Mouse (Mus musculus) forebrain, postnatal 0 days (tissue): ENCODE results near the gene Rtn4ip1. TPM values are rescaled to one million over a fixed set of nuclear protein-coding genes. Genes with fewer than 3 reads are reported as not detected.

ENCODE experiments used
- ATAC-seq: fragments of 200-750 bp; cut with Nextera tagmentation; 2 replicates; pipeline ENCODE4 v1.8.0; 2017; ENCODE audit warnings: mild to moderate bottlenecking, moderate library complexity
- DNase-seq: peaks from one replicate; pipeline ENCODE4 v3.0.0-alpha.2; 2015
- H3K27ac ChIP-seq: fragments of 300-500 bp; sonication (generic); 2 replicates; pipeline ENCODE4 v1.5.1; 2014; ENCODE audit warnings: low read depth, mild to moderate bottlenecking, antibody characterized with exemption, low read length, moderate library complexity, mixed read lengths
- H3K27me3 ChIP-seq: fragments of 300-500 bp; sonication (generic); 2 replicates; pipeline ENCODE4 v1.6.1; 2014; ENCODE audit warnings: mild to moderate bottlenecking, low read length, mixed read lengths; ENCODE audit not compliant: insufficient read depth
- H3K36me3 ChIP-seq: fragments of 300-500 bp; sonication (generic); 2 replicates; pipeline ENCODE4 v1.6.1; 2014; ENCODE audit warnings: mild to moderate bottlenecking, moderate library complexity; ENCODE audit not compliant: insufficient read depth
- H3K4me1 ChIP-seq: fragments of 300-500 bp; sonication (generic); 2 replicates; pipeline ENCODE4 v1.6.1; 2014; ENCODE audit warnings: antibody characterized with exemption; ENCODE audit not compliant: insufficient read depth
- H3K4me2 ChIP-seq: fragments of 300-500 bp; sonication (generic); 2 replicates; pipeline ENCODE4 v1.6.1; 2014; ENCODE audit warnings: low read depth, mild to moderate bottlenecking, moderate library complexity
- H3K4me3 ChIP-seq: fragments of 300-500 bp; sonication (generic); 2 replicates; pipeline ENCODE4 v1.5.1; 2014; ENCODE audit warnings: low read depth, low read length, mixed read lengths
- H3K9ac ChIP-seq: fragments of 300-500 bp; sonication (generic); 2 replicates; pipeline ENCODE4 v1.6.1; 2014; ENCODE audit warnings: mild to moderate bottlenecking
- H3K9me3 ChIP-seq: fragments of 300-500 bp; sonication (generic); 2 replicates; pipeline ENCODE4 v1.6.1; 2016; ENCODE audit warnings: low read length
- CTCF ChIP-seq: sonication (generic); IDR thresholded peaks from 2 replicates; pipeline ENCODE4 v1.5.1; 2016; ENCODE audit warnings: antibody characterized with exemption, control low read depth, low read depth
- WGBS: fragments of 180-500 bp; shearing (Covaris S2); extraction: QIAGEN DNeasy Blood & Tissue Kit; methylation state at CpG from one replicate; pipeline ENCODE4 v1.1.7; 2014; 5-methylcytosine and 5-hydroxymethylcytosine counted together
- polyA plus RNA-seq: library from polyadenylated mRNA; unstranded; fragments of >200 nt; fragmentation: Nextera tagmentation; extraction: Ambion mirVana; gene quantifications from 2 replicates; pipeline ENCODE4 v1.2.1, GENCODE M21; 2015
- total RNA-seq: library from RNA; depleted of rRNA; stranded (reverse); fragments of >200 nt; gene quantifications from 2 replicates; pipeline ENCODE4 v1.2.3, GENCODE M21; 2014

The Rtn4ip1 gene
- total and polyA plus RNA-seq, 2 experiments from 2014 or later, result 5.8 to 10.6 TPM

- no peak for ATAC-seq
- Histone ChIP-seq H3K4me1 (peaks cover 2% of the 10 kb centered on the region; the same call in 1 of the 2 replicates), H3K27ac (no peak overlapping the region), H3K9me3 (no peaks in the 10 kb centered on the region), H3K27me3 (peaks cover 37% of the 10 kb centered on the region), H3K4me3 (no peak overlapping the region), H3K4me2 (no peak overlapping the region), H3K36me3 (no peaks in the 10 kb centered on the region), H3K9ac (no peak overlapping the region)
- no peak for TF ChIP-seq CTCF
- no peak for DNase-seq
- 28% methylated on average over 2 of the region's 2 CpGs for whole genome bisulfite sequencing
Measured at GRCm38 (mm10) chr10:44000156-44000865, 98.7 kb downstream of the Rtn4ip1 start.

- ATAC-seq (no peak), DNase-seq (peak; percentile 41)
- H3K9ac ChIP-seq, result no peak overlapping the region
- no peak overlapping the region for H3K4me3 ChIP-seq
- no peak overlapping the region for H3K4me2 ChIP-seq
- H3K4me1 ChIP-seq, result peaks cover 2% of the 10 kb centered on the region; the same call in 1 of the 2 replicates
- WGBS, result 22% methylated on average over 14 of the region's 14 CpGs
- H3K27me3 ChIP-seq, result peaks cover 49% of the 10 kb centered on the region
- peak; percentile 59 for TF ChIP-seq CTCF
- no peaks in the 10 kb centered on the region for H3K36me3 ChIP-seq
- no peaks in the 10 kb centered on the region for H3K9me3 ChIP-seq
- no peak overlapping the region for H3K27ac ChIP-seq
Measured at GRCm38 (mm10) chr10:44002004-44002940, 100.7 kb downstream of the Rtn4ip1 start.

- no peak overlapping the region for H3K9ac ChIP-seq
- peak overlapping the region; percentile 38 for H3K4me3 ChIP-seq
- no peak for ATAC-seq
- no peaks in the 10 kb centered on the region for H3K9me3 ChIP-seq
- no peak overlapping the region for H3K27ac ChIP-seq
- peaks cover 2% of the 10 kb centered on the region; the same call in 1 of the 2 replicates for H3K4me1 ChIP-seq
- TF ChIP-seq CTCF, result no peak
- H3K27me3 ChIP-seq, result peaks cover 49% of the 10 kb centered on the region
- H3K36me3 ChIP-seq, result no peaks in the 10 kb centered on the region
- 2% methylated on average over 11 of the region's 11 CpGs for WGBS
- H3K4me2 ChIP-seq, result peak overlapping the region; percentile 58
- DNase-seq, result no peak
Measured at GRCm38 (mm10) chr10:44002995-44003524, 101.5 kb downstream of the Rtn4ip1 start.

- peak overlapping the region; percentile 58 for H3K4me2 ChIP-seq
- peaks cover 49% of the 10 kb centered on the region for H3K27me3 ChIP-seq
- H3K4me3 ChIP-seq, result peak overlapping the region; percentile 38
- H3K4me1 ChIP-seq, result peaks cover 2% of the 10 kb centered on the region; the same call in 1 of the 2 replicates
- no peak overlapping the region for H3K27ac ChIP-seq
- H3K9ac ChIP-seq, result no peak overlapping the region
- peak; percentile 33; the same call in 1 of the 2 replicates for TF ChIP-seq CTCF
- 3% methylated on average over 61 of the region's 68 CpGs for WGBS
- no peaks in the 10 kb centered on the region for H3K9me3 ChIP-seq
- DNase-seq (peak; percentile 49), ATAC-seq (peak; percentile 51; the same call in 1 of the 2 replicates)
- no peaks in the 10 kb centered on the region for H3K36me3 ChIP-seq
Measured at GRCm38 (mm10) chr10:44003551-44004151, 102.0 kb downstream of the Rtn4ip1 start.

GRCm38 (mm10) chr10:44004221-44004751, 102.7 kb downstream of the Rtn4ip1 start:
- Histone ChIP-seq H3K9me3 (no peaks in the 10 kb centered on the region), H3K27me3 (peaks cover 49% of the 10 kb centered on the region), H3K27ac (no peak overlapping the region), H3K4me2 (peak overlapping the region; percentile 58), H3K9ac (no peak overlapping the region), H3K4me1 (peaks cover 2% of the 10 kb centered on the region; the same call in 1 of the 2 replicates), H3K4me3 (peak overlapping the region; percentile 38), H3K36me3 (no peaks in the 10 kb centered on the region)
- 1% methylated on average over 28 of the region's 33 CpGs for WGBS
- TF ChIP-seq CTCF, result no peak
- DNase-seq (no peak), ATAC-seq (peak; percentile 21; the same call in 1 of the 2 replicates)
